Mouse (Mus musculus) NIH3T3 (cell line): ENCODE data around the gene Ankef1.

Source experiments
- DNase-seq: peaks from one replicate; pipeline ENCODE4 v3.0.0-alpha.2; 2012; ENCODE audit warnings: low read depth

Ankef1 gene

GRCm38 (mm10) chr2:136600651-136601170, 99.0 kb downstream of the Ankef1 start:
- DNase-seq: no peak

GRCm38 (mm10) chr2:136601206-136601605, 99.5 kb downstream of the Ankef1 start:
- no peak for DNase-seq
